Mouse (Mus musculus) forebrain, embryonic 11.5 days (tissue): Measurements from ENCODE around the gene Aff3. TPM values are rescaled to one million over a fixed set of nuclear protein-coding genes. Genes with fewer than 3 reads are reported as not detected.
A peak's percentile ranks its signal among the peaks of the same experiment; 100 is the strongest.

ENCODE experiments used
- ATAC-seq: fragments of 200-750 bp; cut with Nextera tagmentation; replicated peaks from 2 replicates; pipeline ENCODE4 v1.8.0; 2017; ENCODE audit warnings: moderate TSS enrichment; ENCODE audit not compliant: low FRiP score
- DNase-seq: peaks from one replicate; pipeline ENCODE4 v3.0.0-alpha.2; 2017; ENCODE audit warnings: low spot score
- H3K27ac ChIP-seq: fragments of 300-500 bp; sonication (generic); 2 replicates; pipeline ENCODE4 v1.5.1; 2014; ENCODE audit warnings: low read depth, low read length
- H3K27me3 ChIP-seq: fragments of 300-500 bp; sonication (generic); 2 replicates; pipeline ENCODE4 v1.6.1; 2014; ENCODE audit warnings: mild to moderate bottlenecking, low read length, mixed read lengths; ENCODE audit not compliant: control insufficient read depth, insufficient read depth
- H3K36me3 ChIP-seq: fragments of 300-500 bp; sonication (generic); 2 replicates; pipeline ENCODE4 v1.6.1; 2014; ENCODE audit warnings: mild to moderate bottlenecking, low read length, moderate library complexity, mixed read lengths; ENCODE audit not compliant: control insufficient read depth, insufficient read depth
- H3K4me1 ChIP-seq: fragments of 300-500 bp; sonication (generic); replicated peaks from 2 replicates; pipeline ENCODE4 v1.6.1; 2014; ENCODE audit warnings: low read length, mixed read lengths; ENCODE audit not compliant: control insufficient read depth, insufficient read depth
- H3K4me2 ChIP-seq: fragments of 300-500 bp; sonication (generic); 2 replicates; pipeline ENCODE4 v1.6.1; 2014; ENCODE audit warnings: low read depth, mild to moderate bottlenecking, low read length, moderate library complexity, mixed read lengths; ENCODE audit not compliant: severe bottlenecking
- H3K4me3 ChIP-seq: fragments of 300-500 bp; sonication (generic); 2 replicates; pipeline ENCODE4 v1.5.1; 2014; ENCODE audit warnings: low read depth, low read length
- H3K9ac ChIP-seq: fragments of 300-500 bp; sonication (generic); 2 replicates; pipeline ENCODE4 v1.6.1; 2014; ENCODE audit warnings: low read length
- H3K9me3 ChIP-seq: fragments of 300-500 bp; sonication (generic); 2 replicates; pipeline ENCODE4 v1.6.1; 2016; ENCODE audit warnings: low read length, mixed read lengths; ENCODE audit not compliant: control insufficient read depth
- WGBS: fragments of 180-500 bp; shearing (Covaris S2); extraction: QIAGEN DNeasy Blood & Tissue Kit; methylation state at CpG from one replicate; pipeline ENCODE4 v1.1.7; 2014; 5-methylcytosine and 5-hydroxymethylcytosine counted together
- polyA plus RNA-seq: library from polyadenylated mRNA; unstranded; fragments of >200 nt; fragmentation: Nextera tagmentation; extraction: Ambion mirVana; gene quantifications from 2 replicates; pipeline ENCODE4 v1.2.1, GENCODE M21; 2014

Gene Aff3
- polyA plus RNA-seq, 1 experiment from 2014 or later: 22.8 TPM

- 92% methylated on average over 3 of the region's 3 CpGs for WGBS
- DNase-seq: no peak
- Histone ChIP-seq H3K9me3 (no peaks in the 10 kb centered on the region), H3K9ac (no peak overlapping the region), H3K27ac (no peak overlapping the region), H3K4me3 (no peak overlapping the region), H3K36me3 (no peaks in the 10 kb centered on the region), H3K4me2 (no peak overlapping the region), H3K27me3 (no peaks in the 10 kb centered on the region; the same call in 1 of the 2 replicates), H3K4me1 (peaks cover 22% of the 10 kb centered on the region)
- ATAC-seq: no peak
Measured at GRCm38 (mm10) chr1:38195721-38196120, 469.0 kb downstream of the Aff3 start.

- no peak for ATAC-seq
- DNase-seq: no peak
- no peaks in the 10 kb centered on the region for H3K4me1 ChIP-seq
- WGBS: 92% methylated on average over 5 of the region's 5 CpGs
- no peaks in the 10 kb centered on the region for H3K27me3 ChIP-seq
- no peaks in the 10 kb centered on the region for H3K9me3 ChIP-seq
- no peaks in the 10 kb centered on the region for H3K36me3 ChIP-seq
- no peak overlapping the region for H3K9ac ChIP-seq
- H3K27ac ChIP-seq: no peak overlapping the region
- no peak overlapping the region for H3K4me3 ChIP-seq
- H3K4me2 ChIP-seq: no peak overlapping the region
Measured at GRCm38 (mm10) chr1:38186227-38186545, 478.6 kb downstream of the Aff3 start.

GRCm38 (mm10) chr1:38185517-38186226 lies 479.1 kb downstream of the Aff3 start:
- ATAC-seq (0 out of 2 replicates have a peak, but pooled peaks have one; percentile 69), DNase-seq (peak; percentile 89)
- no peak overlapping the region for H3K9ac ChIP-seq
- H3K36me3 ChIP-seq: no peaks in the 10 kb centered on the region
- no peaks in the 10 kb centered on the region for H3K9me3 ChIP-seq
- H3K4me2 ChIP-seq: no peak overlapping the region
- WGBS: 58% methylated on average over 17 of the region's 17 CpGs
- H3K27me3 ChIP-seq: no peaks in the 10 kb centered on the region
- H3K4me1 ChIP-seq: no peaks in the 10 kb centered on the region
- no peak overlapping the region for H3K27ac ChIP-seq
- no peak overlapping the region for H3K4me3 ChIP-seq

- ATAC-seq (no peak), DNase-seq (no peak)
- no peak overlapping the region for H3K4me3 ChIP-seq
- no peaks in the 10 kb centered on the region for H3K9me3 ChIP-seq
- no peak overlapping the region for H3K27ac ChIP-seq
- H3K4me1 ChIP-seq: no peaks in the 10 kb centered on the region
- H3K9ac ChIP-seq: no peak overlapping the region
- no peaks in the 10 kb centered on the region for H3K36me3 ChIP-seq
- 89% methylated on average over 15 of the region's 15 CpGs for WGBS
- no peaks in the 10 kb centered on the region for H3K27me3 ChIP-seq
- no peak overlapping the region for H3K4me2 ChIP-seq
Measured at GRCm38 (mm10) chr1:38181020-38181550, 483.7 kb downstream of the Aff3 start.

DNA sequence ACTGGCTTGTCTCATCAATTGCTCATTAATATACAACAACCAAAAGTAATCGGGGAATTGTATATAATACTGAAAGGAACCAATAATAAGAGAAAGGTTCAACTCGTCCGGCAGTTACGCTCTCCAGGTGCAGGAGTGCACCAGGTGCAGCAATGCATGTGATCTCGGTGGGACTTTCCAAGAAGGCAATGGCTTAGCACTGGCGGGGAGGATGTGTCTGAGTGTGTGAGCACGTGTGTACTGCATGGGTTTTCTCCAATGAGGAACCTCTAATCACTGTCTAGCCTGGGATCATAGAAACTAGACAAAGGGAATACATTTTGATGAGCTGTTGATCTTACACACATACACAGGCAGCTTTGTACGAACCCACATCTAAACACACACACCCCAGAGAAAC lies 485.8 kb downstream of the Aff3 start:
- WGBS: 87% methylated on average over 8 of the region's 8 CpGs
- DNase-seq (no peak), ATAC-seq (no peak)
- no peaks in the 10 kb centered on the region for H3K27me3 ChIP-seq
- no peaks in the 10 kb centered on the region for H3K9me3 ChIP-seq
- H3K4me1 ChIP-seq: no peaks in the 10 kb centered on the region
- H3K27ac ChIP-seq: no peak overlapping the region
- H3K36me3 ChIP-seq: no peaks in the 10 kb centered on the region
- H3K9ac ChIP-seq: no peak overlapping the region
- no peak overlapping the region for H3K4me2 ChIP-seq
- H3K4me3 ChIP-seq: no peak overlapping the region

DNA sequence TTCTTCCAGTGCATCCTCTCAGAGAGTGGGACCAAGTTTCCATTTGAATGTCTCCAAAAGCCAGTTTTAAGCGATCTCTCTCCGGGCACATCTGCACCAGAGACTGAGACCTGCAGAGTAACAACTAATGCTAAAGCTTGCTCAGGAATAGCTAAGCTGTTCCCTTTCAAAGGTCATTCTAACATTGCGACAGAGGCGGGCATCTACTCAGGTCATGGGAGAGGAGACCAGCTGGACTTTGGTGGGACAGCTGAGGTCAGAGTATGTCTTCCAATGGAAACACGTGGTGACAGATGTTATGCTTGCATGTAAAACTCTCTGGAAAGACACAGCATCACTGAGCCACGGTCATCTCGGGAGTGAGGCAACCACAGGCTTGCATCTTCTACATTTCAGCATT lies 488.7 kb downstream of the Aff3 start:
- H3K9ac ChIP-seq: no peak overlapping the region
- no peak overlapping the region for H3K4me2 ChIP-seq
- 92% methylated on average over 7 of the region's 7 CpGs for WGBS
- no peaks in the 10 kb centered on the region for H3K4me1 ChIP-seq
- H3K4me3 ChIP-seq: no peak overlapping the region
- H3K9me3 ChIP-seq: no peaks in the 10 kb centered on the region
- no peak overlapping the region for H3K27ac ChIP-seq
- no peak for DNase-seq
- H3K36me3 ChIP-seq: no peaks in the 10 kb centered on the region
- no peaks in the 10 kb centered on the region for H3K27me3 ChIP-seq
- no peak for ATAC-seq

DNA sequence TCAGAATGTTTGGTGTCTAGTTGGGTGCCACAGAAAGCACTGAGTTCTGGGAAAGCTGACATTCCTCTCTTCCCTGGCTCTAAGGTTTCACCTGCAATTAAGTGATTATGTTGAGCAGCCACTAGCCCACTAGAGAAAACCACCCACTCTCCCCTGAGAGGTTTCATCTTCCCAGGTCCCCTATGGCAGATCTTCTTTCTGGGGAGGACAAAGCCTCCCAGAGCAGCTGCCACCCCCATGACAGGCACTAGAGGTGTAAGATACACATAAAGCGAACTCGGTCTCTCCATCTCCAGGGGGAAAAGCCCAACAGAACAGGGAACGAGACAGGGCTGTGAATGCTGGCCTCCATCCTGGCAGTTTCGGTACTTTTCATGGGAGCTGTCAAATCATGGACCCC lies 492.9 kb downstream of the Aff3 start:
- Histone ChIP-seq H3K36me3 (no peaks in the 10 kb centered on the region), H3K9ac (no peak overlapping the region), H3K4me3 (no peak overlapping the region), H3K9me3 (no peaks in the 10 kb centered on the region), H3K27ac (no peak overlapping the region), H3K4me2 (no peak overlapping the region), H3K27me3 (no peaks in the 10 kb centered on the region), H3K4me1 (no peaks in the 10 kb centered on the region)
- no peak for ATAC-seq
- no peak for DNase-seq
- WGBS: 91% methylated on average over 4 of the region's 4 CpGs

DNA sequence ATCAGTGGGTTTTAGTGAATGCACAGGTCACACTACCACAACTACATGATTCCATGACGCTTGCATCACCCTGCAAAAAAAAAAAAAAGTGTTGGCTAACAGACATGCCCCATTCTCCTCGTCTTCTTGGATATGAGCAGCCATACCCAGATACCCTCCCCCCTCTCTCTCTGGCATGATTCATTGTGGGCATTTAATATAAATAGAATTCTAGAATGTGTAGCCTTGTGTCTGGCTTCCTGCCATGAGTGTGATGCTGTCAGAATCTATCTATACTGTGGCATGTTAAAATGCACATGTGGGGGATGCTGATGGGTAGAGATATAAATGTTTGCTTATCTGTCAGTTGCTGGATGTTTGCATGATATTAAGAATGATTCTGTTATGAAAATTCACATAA lies 499.1 kb downstream of the Aff3 start:
- ATAC-seq: no peak
- no peak overlapping the region for H3K27ac ChIP-seq
- no peaks in the 10 kb centered on the region for H3K4me1 ChIP-seq
- no peak overlapping the region for H3K9ac ChIP-seq
- H3K9me3 ChIP-seq: no peaks in the 10 kb centered on the region
- no peaks in the 10 kb centered on the region for H3K27me3 ChIP-seq
- 60% methylated on average over 2 of the region's 2 CpGs for WGBS
- no peak overlapping the region for H3K4me2 ChIP-seq
- DNase-seq: no peak
- no peaks in the 10 kb centered on the region for H3K36me3 ChIP-seq
- H3K4me3 ChIP-seq: no peak overlapping the region

DNA sequence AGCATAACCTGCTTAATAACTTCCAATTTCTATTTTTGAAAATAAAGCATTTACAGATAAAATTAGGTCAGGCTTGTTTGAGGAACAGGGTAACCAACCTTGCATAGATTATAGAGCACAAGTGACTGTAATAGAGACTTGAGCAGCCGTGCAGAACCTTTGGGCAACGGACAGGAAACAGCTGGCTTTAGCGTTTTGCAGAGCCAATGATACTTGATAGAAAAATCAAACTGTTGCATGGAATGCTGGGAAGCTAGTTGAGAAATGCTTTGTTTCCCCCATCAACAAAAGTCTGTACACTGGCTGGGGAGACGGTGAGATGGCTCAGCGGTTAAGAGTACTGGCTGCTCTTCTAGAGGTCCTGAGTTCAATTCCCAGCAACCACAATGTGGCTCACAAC lies 514.7 kb downstream of the Aff3 start:
- 84% methylated on average over 5 of the region's 5 CpGs for WGBS
- Histone ChIP-seq H3K4me1 (no peaks in the 10 kb centered on the region), H3K4me3 (no peak overlapping the region), H3K4me2 (no peak overlapping the region), H3K9ac (no peak overlapping the region), H3K27me3 (no peaks in the 10 kb centered on the region), H3K9me3 (no peaks in the 10 kb centered on the region), H3K27ac (no peak overlapping the region), H3K36me3 (no peaks in the 10 kb centered on the region)
- no peak for ATAC-seq
- DNase-seq: no peak
